Mouse (Mus musculus) layer of hippocampus, adult 2 months (tissue): Measurements from ENCODE around the gene Fmo1. TPM values are rescaled to one million over a fixed set of nuclear protein-coding genes. Genes with fewer than 3 reads are reported as not detected.
A peak's percentile ranks its signal among the peaks of the same experiment; 100 is the strongest.

Experiments
- DNase-seq, 2 experiments: peaks; one replicate each; pipeline ENCODE4 v3.0.0; 2022; ENCODE audit warnings: low spot score in 2 of 2
- H3K27ac ChIP-seq: fragments of 200-600 bp; 2 replicates; pipeline ENCODE4 v1.8.1; 2022
- H3K4me3 ChIP-seq: fragments of 200-600 bp; 2 replicates; pipeline ENCODE4 v1.8.1; 2022; ENCODE audit warnings: mild to moderate bottlenecking
- CTCF ChIP-seq: fragments of 200-600 bp; conservative IDR thresholded peaks from 2 replicates; pipeline ENCODE4 v1.8.1; 2022; ENCODE audit warnings: antibody characterized with exemption, mild to moderate bottlenecking, moderate library complexity
- total RNA-seq, 2 experiments: library from RNA; stranded (reverse); gene quantifications; 2 replicates each; pipeline ENCODE4 v1.2.3; 2021

The Fmo1 gene
- total RNA-seq, 2 experiments from 2014 or later, result 7.5 to 13.5 TPM

DNA sequence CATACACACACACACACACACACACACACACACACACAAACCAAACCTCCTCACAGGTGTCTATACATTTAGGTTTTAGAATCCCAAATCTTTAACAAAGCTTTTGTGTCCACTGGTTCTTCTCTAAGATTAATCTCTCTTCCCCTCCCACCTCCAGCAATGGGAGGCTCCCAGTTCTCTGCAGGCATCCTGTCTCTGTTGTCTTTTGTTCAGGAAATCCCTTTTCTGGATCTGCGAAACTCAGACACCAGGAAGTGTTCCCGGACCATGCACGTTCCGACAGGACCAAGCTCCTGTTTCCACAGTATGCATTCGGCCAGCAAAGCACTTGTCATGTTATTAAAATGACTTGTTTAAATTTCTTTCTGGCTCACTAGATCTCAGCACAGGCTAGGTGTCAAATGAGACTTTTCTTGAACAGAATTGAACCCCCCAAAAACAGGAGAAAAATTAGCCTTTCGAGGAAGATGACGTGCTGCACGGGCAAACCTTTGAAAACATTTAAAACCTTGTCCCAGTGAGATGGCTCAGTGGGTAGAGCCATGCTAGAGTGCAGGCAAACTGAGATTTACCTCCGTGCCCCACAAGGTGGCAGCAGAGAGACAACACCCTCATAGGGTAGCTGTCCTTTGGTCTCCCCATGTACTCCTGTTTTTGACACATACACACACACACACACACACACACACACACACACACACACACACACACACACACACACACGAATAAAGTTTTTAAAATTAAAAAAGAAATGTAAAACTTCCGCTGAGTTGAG is 13.4 kb upstream of the Fmo1 start:
- peak; percentile 70 for TF ChIP-seq CTCF
- H3K27ac ChIP-seq, result no peak overlapping the region
- no peak overlapping the region for H3K4me3 ChIP-seq
- DNase-seq, result peak; percentile 11 to 56

DNA sequence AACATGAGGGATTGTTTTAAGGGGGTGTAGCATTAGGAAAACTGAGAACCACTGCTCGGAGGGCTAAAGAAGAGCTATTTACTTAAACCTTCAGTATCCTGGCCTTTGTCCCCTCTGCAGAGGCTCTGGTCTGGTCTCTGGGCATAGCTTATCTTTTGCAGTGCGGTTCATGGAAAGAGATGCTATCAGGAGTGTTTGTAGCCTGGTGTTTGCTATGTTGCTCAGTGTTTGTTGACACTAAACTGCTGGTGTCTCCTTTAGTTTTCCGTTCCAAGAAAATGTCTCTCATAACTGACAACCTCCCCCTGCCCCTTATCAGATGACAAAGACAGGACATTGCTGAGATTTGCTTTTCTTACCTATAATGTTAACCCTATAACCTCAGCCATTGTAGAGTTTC is 8.7 kb upstream of the Fmo1 start:
- no peak for TF ChIP-seq CTCF
- no peak overlapping the region for H3K4me3 ChIP-seq

DNA sequence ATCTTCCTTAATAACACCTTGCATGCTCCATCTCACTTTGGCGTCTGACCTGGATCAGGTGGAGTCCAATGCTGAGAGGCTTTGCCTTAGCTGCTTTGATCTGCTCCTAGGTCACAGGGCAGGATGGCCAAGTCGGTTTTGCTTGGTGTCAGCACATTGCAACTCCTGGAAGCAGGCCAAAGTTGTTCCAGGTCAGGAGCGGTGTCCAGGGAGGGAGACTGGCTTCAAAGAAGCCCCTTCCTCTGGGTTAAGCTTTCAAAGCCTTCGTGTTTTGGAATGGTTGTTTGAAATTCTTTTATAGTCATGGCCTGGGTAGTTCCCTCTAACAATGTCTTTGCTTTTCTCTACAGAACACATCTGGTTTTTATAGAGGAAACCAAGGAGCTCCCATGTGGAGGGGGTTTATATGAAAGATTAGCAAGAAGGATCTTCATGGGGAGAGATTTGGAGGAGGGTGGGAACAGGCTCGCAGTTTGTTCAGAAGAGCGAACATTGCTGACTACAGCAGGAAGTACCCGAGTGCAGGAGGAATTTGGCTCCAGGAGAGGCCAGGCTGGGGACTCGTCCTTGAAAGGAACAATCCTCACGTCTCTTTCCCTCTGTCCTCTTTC is 5.4 kb upstream of the Fmo1 start:
- no peak for DNase-seq
- no peak overlapping the region for H3K4me3 ChIP-seq
- no peak for TF ChIP-seq CTCF
- H3K27ac ChIP-seq, result no peak overlapping the region

More for the DNA sequence above, 8.7 kb upstream of the Fmo1 start:
- H3K27ac ChIP-seq, result no peak overlapping the region
- no peak for DNase-seq

DNA sequence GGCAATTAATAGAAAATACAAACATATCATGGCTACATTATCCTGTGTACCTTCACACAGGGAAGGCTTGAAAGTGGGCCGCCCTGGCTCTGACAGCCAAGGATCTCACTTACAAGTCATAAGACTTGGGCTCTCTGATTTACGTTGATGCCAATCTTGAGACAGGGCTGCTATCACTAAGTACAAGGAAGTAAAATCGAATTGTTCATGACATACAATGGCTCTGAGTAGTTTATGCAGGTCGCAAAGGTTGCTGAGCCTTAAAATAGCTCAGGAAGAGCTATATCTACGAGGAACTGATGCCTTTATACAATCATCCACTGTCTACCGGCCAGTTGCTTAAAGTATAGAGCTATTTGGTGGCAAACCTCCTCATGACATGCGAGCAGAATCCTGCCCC is 4.6 kb upstream of the Fmo1 start:
- Histone ChIP-seq H3K27ac (no peak overlapping the region), H3K4me3 (no peak overlapping the region)
- TF ChIP-seq CTCF, result no peak
- DNase-seq, result no peak

DNA sequence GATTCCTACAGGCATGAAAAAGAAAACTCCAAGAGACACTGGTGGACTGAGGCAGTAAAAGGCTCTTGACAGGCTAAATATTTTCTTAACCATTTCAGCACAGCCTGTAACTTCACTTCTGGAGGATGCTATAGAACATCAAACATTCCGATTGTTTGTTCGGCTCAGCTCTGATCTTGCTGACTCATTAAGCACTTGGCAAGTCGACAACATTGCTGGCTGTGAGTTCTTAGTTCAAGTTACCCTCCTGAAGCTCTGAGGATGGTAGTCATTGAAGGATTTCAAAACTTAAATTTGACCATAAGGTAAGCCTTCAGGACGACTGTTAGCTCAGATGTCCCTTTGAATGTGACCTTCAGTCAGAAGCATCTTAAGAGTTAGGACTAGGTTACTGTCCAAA is 986 bp upstream of the Fmo1 start:
- DNase-seq, result no peak

DNA sequence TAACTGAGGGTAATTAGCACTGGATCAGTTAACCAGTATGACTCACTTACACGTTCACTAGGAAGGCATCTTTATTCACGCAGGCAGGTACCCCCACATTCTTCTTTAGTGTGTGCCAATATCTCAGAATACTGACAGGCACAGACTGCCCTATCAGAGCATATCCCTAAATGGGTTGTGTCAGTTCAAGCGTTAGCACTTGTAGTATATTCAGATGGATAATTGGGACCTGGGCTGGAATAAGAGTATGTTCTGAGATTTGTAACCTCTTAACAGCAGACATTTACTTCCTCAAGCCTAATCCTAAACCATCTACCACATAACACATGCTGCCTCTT is 948 bp downstream of the Fmo1 start:
- no peak overlapping the region for H3K4me3 ChIP-seq
- no peak for DNase-seq
- H3K27ac ChIP-seq, result no peak overlapping the region
- no peak for TF ChIP-seq CTCF

More for the DNA sequence above, 986 bp upstream of the Fmo1 start:
- no peak for TF ChIP-seq CTCF
- H3K4me3 ChIP-seq, result no peak overlapping the region
- H3K27ac ChIP-seq, result no peak overlapping the region

DNA sequence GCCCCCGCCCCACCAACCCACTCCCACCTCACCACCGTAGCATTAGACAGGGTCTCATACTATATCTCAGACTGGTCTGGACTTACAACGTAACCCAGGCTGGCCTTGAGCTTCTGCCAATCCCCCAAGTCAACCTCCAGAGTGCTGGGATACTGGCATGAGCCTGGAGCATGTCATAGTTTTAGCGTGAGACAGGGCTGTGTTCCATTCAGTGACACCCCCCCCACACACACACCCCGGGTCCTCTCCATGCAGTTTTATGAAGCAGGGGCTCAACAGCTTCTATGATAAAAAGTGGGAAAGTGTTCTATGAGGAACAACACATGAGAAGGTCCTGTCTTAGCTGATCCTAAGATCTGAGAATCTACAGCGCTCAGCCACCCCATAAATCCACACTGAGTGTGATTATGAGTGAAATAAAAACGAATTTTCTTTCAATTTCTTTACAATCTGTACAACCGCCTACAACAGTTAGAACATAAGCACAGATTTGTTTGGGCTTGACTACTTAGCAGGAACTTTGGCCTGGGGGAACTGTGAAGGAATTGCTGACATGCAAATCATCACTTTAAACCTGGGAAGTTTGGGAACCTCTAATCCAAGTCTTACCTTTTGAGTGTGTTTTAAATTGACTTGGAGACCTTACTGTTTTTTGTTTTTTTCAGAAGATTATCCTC is 1.5 kb downstream of the Fmo1 start:
- no peak for TF ChIP-seq CTCF
- no peak overlapping the region for H3K27ac ChIP-seq
- DNase-seq, result no peak
- H3K4me3 ChIP-seq, result no peak overlapping the region

DNA sequence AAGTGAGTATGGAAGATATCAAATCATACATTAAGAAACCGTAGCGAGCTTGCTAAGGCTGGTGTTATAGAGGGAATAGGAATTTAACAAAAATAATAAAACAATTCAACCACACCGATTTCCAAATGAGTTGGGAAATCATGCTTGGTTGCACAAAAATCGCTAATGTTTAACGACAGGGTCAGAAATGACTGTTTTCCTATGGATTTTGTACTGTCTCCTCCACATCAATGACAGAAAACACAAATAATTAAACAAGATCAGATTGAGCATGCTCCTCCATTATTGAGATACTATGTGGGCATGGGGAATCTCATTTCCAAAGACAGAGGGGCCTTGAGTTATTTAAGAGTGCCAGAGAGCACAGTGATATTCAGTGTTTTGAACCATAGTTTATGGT is 2.1 kb downstream of the Fmo1 start:
- H3K27ac ChIP-seq, result no peak overlapping the region
- TF ChIP-seq CTCF, result no peak
- no peak overlapping the region for H3K4me3 ChIP-seq
- DNase-seq, result no peak

DNA sequence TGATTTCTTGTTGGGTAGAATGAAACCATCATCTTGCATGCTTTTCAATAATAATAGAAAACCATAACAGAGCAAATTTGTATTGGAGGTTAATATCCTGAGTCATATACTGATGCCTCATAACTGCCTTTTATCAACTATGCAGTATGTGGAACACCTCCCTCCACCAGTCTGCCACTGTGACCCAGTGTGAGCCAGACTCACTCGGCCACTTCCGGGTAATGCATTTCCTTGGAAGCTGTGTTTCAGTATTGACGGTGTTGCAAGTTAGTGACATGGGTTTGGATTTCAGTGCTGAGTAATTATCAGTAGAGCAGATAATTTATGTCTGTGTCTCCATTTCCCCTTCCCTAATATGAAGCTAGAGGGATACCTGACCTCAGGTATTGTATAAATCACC is 2.8 kb downstream of the Fmo1 start:
- H3K27ac ChIP-seq, result no peak overlapping the region
- TF ChIP-seq CTCF, result no peak
- DNase-seq, result no peak
- H3K4me3 ChIP-seq, result no peak overlapping the region

DNA sequence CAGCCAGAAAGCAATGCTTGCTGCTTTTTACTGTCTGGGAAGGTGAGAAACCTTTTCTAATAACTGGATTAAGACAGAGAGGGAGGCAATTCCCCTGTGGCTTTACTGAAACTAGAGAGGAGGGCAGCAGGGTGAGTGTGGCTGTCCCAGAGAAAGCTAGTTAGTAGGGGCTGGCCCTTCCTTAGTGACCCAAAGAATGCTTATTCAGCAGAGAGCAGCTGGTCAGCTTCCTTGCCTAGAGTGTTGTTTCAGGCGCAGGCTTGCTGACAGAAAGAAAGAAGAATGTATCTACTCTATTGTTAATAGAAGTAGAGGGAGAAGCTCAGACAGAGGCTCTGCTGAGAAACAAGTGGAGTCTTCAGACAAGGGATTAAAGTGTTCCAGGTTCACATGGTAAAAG is 4.1 kb downstream of the Fmo1 start:
- no peak for DNase-seq
- Histone ChIP-seq H3K27ac (no peak overlapping the region), H3K4me3 (no peak overlapping the region)
- TF ChIP-seq CTCF, result no peak

DNA sequence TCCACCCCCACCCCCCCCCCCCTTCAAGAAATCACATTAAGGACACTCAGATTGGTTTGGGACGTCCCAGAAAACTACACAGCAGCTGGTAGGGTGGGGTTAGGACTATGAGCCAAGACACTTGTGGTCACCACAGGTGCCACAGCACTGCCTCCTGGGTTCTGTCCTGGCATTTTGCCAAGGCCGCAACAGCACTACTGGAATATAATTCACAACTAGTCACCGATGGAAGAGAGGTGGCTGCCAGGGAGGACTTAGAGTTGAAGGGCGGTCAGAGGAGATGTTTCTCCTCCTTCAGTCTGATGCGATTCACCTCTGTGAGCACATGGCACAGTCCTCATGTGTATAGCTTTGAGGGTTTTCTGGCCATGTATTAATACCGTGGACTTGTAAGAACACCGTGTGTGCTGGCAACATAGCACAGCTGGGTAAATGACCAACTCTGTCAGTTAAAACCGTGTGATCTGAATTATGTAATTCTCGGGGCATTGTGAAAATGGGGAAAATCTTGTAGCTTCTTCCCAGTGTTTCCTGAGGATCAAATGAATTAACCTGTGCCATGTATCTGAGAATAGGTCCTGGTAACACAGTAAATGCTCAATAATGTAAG is 6.3 kb downstream of the Fmo1 start:
- H3K4me3 ChIP-seq, result no peak overlapping the region
- DNase-seq, result no peak
- H3K27ac ChIP-seq, result no peak overlapping the region
- TF ChIP-seq CTCF, result no peak

DNA sequence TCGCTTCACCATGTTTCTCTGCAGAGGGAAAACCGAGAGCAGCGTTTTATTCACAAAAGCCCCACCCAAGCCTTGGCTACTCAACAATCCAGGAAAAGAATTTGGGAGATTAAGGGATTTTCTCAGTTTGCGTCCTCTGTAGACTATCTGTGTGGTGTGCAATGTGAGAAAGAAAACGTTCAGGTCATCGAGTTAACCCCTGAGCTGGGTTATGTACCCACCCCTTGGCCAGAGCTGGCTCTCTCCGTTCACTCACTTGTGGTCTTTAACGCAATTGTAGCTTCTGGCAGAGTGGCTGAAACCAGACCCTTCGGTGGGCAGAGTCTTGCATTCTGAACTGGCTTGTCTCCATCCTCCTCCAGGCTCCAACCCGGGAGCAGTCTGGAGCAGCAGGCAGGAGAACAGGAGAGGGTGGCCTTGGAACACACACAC is 6.8 kb downstream of the Fmo1 start:
- Histone ChIP-seq H3K27ac (peak overlapping the region; percentile 81; the same call in 1 of the 2 replicates), H3K4me3 (peak overlapping the region; percentile 42)
- no peak for TF ChIP-seq CTCF
- no peak for DNase-seq

DNA sequence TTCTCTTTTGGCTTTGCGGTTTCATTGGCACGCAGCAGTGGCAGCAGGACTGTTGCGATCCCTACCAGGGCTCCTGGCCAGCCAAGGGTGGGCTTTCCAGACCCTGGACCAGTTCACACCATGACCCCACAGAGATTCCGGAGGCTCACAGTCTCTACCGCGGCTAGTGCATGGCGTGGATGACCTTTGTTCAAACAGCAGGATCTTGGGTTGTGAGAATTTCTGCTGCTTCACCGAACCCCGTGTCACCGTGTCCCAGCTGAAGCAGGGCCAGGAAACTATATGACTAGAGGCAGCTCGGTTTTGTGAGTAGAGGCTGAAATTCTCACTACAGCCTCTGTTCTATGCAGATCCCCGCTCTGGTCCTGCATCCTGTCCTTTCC is 7.7 kb downstream of the Fmo1 start:
- H3K4me3 ChIP-seq, result peak overlapping the region; percentile 42
- peak in 1 of 2 experiments; percentile 22 for DNase-seq
- H3K27ac ChIP-seq, result peak overlapping the region; percentile 81
- no peak for TF ChIP-seq CTCF
